Mouse (Mus musculus) cerebellum, postnatal 25 days (tissue): ENCODE results near the gene Ube2l3.
A peak's percentile ranks its signal among the peaks of the same experiment; 100 is the strongest.

Source experiments
- DNase-seq, 2 experiments: peaks; one replicate each; pipeline ENCODE4 v3.0.0; 2021; ENCODE audit warnings: mixed read lengths in 2 of 2

Ube2l3 gene

DNA sequence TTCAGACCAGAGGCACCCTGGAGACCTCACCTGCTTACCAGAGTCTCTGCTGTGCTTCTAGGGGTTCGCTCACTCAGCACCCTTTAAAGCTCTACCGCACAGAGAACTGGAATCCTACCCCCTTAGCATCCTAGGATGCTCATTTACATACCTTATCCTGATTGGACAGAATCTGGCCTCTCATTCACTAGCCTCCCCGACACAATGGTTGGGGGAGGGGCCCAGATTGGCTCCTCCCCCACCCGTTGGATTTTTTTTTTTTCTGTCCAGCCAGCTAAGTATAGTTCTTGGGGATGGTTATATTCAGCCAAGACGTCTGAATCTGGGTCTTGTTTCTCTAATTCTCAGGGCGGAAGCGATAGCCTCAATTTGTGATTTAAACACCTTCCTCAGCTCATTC, 58.1 kb downstream of the Ube2l3 start, which contains the start of gene Ydjc:
Gene Ydjc (plus strand): TSS at position 283 of the 400 bp plus-strand sequence.
- DNase-seq: no peak

DNA sequence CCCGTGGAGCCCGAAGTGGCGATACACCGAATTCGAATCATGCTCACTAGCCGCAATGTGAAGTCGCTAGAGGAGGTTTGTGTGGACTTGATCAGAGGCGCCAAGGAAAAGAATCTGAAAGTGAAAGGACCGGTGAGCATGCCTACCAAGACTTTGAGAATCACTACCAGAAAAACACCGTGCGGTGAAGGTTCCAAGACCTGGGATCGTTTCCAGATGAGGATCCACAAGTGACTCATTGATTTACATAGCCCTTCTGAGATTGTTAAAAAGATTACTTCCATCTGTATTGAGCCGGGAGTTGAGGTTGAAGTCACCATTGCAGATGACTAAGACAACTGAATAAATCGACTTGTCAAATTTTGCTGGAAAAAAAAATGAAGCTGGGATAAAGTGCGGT, 65.1 kb downstream of the Ube2l3 start:
- DNase-seq: no peak

DNA sequence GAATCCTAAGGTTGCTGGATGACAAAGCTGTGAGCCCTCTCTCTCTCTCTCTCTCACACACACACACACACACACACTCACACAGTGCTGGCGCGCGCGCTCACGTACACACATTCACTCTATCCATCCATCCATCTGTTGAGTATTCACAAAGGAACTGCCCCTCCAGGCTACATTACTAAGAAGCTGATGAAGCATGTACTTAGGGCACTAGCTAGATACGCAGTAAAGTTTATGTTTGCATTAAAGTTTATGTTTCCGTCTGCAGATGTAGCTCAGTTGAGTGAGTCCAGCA, 69.6 kb downstream of the Ube2l3 start:
- DNase-seq: no peak

DNA sequence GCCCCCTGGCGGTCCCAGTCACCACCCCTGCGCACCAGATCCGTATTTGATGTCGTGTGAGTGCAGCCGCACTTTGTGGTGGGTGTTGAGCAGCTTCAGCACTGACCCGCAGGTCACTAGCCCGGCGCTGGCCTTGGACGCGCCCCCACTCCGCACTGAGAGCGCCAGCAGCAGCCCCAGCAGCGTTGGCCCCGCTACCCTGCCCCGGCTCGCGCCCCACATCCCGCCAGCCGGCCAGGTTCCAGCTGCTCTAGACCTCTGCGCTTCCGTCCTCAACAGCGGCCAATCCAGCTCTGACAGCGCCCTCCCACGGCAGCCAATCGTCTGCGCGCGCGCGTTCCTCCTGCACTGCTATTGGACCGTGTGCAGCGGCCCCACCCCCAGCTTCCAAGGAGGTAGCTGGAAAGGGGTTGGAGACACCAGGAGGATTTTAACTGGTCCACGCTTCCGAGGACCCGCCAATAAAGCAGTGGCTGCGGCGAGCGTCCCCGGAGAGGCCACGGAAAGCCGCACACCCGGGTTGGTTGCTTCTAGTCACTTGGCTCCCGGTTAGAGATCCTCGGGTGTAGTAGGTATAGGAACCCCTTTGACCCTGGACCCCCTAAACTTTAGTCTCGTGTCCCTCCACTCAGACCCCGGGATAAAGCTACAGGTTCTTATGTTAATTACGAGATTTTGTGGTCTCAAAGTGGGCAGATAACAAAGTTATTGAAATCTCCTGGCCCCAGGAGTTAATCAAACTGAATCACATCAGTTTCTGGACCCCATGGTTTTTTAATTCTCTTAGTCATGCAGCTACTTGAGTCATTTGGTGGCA, 70.2 kb downstream of the Ube2l3 start, which contains the start of gene Sdf2l1:
Gene Sdf2l1 (minus strand): TSS at position 295 of the 817 bp plus-strand sequence.
- peak; percentile 98 to 99 for DNase-seq

DNA sequence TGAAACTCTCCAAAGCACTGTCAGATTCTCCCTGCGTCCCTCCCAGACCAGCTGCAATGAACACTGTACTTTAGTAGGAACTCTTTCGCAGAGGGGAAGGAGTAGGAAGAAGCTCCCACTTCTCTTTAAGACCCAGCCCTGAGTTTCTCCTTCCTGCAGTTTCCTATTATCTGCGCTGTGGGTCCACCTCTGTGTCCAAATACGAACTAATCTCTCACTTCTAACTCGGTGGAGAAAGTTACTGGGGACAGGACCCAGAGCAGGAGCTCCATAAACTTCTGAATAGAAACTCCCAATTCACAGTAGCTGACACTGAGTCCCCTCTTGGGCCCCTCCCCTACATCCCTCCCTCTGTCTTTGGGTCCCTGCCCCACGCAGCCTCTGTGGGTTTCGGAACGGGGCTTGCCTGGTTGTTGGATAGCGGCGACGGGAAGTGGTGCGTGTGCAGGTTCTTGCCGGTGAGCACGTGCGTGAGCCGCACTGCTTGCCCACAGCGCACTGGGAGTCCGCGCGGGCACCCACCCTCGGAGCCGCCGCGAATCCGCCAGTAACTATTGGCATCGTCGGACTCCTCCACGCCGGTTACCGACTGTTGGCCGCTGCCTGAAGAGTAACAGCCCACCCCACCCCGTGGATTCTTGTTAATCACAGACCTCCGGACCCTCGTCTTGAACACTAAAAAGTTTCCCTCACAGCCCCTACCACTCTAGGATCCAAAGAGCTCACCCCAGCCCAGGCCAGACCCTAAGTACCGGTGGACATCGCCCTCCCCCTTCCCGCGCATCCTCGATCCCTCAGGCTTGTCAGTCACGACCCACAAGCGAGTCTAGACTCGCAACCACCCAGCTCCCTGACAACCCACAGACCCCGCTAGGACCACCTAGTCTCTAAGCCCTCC, 71.0 kb downstream of the Ube2l3 start:
- DNase-seq: peak in 1 of 2 experiments; percentile 52

DNA sequence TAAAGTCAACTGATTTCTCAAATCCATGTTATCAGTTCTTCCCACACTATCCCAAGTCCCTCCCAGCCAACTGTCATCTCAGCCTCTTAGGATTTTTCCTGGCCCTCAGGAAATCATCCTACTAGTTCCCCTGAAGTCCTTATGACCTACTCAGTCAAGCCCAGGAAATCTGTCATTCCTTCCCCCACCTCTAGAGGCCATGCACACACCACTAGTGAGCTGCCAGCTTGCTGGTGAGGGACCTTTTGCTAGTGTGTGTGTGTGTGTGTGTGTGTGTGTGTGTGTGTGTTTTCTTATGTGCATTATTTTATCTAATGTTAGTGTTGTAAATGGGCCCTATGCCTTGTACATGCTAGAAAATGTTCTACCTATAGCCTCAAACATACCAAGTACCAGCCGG, 75.2 kb downstream of the Ube2l3 start:
- peak in 1 of 2 experiments; percentile 64 for DNase-seq

- DNase-seq: peak; percentile 65 to 77
Observed at GRCm38 (mm10) chr16:17124871-17125520, 77.5 kb downstream of the Ube2l3 start, which contains the start of gene 2610318N02Rik. TSS of gene 2610318N02Rik (minus strand) at chr16:17125167.

DNA sequence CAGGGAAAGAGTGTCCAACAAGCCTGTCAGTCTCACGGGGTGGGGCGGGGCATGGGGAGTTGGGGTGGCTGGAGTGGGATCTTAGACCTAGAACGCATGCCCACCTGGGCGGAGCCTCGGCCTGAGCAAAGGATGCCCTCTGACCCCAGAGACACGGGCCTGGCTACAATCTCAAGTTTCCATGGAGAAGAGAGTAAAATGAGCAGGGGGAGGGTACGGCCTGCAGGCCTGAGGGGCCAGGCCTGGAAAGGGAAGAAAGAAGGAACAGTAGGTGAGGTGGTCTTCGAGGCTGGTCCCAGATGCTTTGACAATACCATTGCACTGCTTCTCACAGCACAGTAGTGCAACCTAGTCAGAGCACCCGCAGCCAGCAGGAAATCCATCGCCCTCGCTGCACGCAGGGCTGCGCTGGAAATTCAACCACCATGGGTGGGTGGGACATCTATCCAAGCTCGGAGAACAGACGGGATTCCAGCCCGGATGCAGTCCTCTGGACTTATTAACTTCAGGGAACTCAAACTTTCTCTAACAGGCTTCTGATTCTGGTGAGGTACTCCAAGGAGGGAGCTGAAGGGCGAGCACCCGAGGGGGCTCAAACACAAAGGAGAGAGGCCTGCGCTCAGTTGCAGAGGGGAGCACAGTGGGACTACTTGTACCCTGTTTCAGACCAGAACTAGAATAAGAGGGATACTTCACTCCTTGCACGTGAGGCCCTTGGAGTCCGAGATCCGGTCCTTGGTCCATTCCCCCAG, 78.2 kb downstream of the Ube2l3 start:
- DNase-seq: no peak

DNA sequence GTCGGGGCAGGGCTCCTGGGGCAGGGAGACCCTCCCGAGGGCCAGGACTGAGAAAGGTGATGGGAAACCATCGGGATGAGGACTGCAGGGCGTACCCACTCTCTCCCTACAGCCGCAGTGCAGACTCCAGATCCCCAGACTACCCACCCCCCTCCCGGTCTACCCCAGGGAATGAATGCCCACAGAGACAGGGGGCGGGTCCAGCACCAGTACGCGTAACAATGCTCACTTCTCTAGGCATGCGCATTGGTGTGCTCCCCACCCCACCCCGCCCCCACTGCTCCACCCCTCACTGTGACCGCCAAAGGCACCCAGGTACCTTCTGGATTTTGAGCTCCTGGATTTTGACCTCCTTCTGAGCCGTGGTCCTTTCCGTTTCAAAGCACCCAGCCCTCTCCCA, 80.9 kb downstream of the Ube2l3 start:
- no peak for DNase-seq

DNA sequence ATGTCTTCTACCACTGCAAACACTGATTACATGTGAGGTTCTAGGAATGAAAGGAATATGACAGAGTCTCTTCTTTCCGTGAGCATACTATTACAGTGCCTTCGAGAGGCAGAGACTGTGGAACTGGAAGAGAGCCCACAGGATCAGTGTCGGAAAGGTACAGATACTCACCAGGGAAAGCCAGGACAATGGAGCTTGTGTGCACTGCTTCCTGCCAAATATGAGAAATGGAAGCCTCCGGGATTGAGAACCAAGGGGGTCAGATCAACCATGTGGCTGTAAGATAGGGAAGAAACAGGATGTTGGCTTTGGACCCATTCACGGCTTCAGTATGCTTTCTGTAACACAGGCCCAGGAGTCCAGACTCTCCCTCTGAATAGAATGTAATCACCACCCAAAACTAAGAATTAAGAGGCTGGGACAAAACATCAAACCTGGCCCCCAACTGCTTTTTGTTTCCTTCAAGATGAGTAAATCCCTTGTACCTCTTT, 85.1 kb downstream of the Ube2l3 start:
- DNase-seq: no peak

- peak; percentile 72 to 78 for DNase-seq
Observed at GRCm38 (mm10) chr16:17110771-17111743, 91.4 kb downstream of the Ube2l3 start, which contains the start of gene Ppil2. TSS of gene Ppil2 (minus strand) at chr16:17111257.

DNA sequence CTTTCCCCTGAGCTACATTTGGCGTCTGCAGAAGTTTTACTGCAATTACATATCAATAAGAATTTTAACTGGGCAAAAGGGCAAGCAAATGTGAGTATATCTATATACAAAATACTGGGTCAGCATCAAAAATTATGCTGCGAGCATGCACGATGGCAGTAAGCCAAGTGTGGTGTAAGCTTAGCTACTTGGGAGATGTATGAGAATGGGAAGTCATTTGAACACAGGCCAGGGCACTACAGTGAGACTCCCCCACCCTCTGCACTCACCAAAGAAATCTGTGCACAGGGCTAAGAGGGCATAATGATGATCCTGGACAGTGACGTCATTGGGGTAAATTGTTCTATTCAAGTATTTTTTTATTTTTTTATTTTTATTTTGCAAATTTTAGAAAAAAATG, 97.8 kb downstream of the Ube2l3 start:
- no peak for DNase-seq

DNA sequence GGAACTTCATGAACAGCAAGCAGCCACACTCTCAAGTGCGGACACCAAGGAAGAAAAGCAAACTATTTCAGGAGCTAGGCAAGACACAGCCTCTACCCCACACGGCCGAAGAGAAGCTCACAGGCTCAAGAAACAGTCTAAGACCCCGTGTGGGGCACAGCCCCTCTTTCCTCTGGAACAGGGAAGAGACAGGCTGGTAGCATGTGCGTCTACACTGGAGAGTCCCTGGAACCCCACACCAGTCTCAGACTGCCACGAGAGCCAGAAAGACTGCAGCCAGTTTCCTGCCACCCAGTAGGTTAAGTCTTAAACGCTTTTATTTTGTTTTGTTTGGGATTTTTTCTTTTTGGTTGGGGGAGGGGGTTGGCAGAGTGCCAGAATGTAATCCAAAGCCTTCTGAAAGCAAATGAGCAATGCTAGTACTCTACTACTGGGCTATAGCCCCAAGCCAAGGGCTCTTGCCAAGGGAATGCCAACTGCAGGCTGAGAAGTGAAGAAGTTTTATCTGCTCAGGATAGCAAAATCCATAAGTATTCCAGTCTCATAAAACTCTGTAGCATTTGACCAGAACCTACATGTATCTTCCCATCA, 99.7 kb downstream of the Ube2l3 start:
- peak in 1 of 2 experiments; percentile 22 for DNase-seq
